In genomic region chr14:57789311-57789710, GRCm38 (mm10) we compare ENCODE assay signal across 3 mouse cellular contexts.
TF ChIP-seq lines count a peak whose summit lies in the region.

No protein-coding gene starts in this region.

TF ChIP-seq in CH12.LX, 34 proteins besides CTCF, POLR2A, EP300 and RAD21:
- TF ChIP-seq MAFK (IDR thresholded peaks at IDR 0.05; ENCODE audit: insufficient replicate concordance, low read length) (peak; percentile 85), USF2 (conservative IDR thresholded peaks at IDR 0.05; ENCODE audit: low read depth, low read length) (no peak)

TF ChIP-seq in ES-E14, 5 proteins besides CTCF, POLR2A, EP300 and RAD21 (continued from another document):
- peak; percentile 83 for TF ChIP-seq MAFK (IDR thresholded peaks at IDR 0.05; ENCODE audit: insufficient read depth, low read depth, low read length)
- no peak for TF ChIP-seq ZNF384 (IDR thresholded peaks at IDR 0.05; ENCODE audit: low read depth, low read length)
TF ChIP-seq in ES-E14: peak in this region for 1.

TF ChIP-seq in MEL, 35 proteins besides CTCF, POLR2A, EP300 and RAD21:
- TF ChIP-seq MAFK (IDR thresholded peaks at IDR 0.05; ENCODE audit: borderline replicate concordance, low read depth, low read length): peak; percentile 66; the same call in 1 of the 2 replicates
- no peak for TF ChIP-seq GABPA (IDR thresholded peaks at IDR 0.05; ENCODE audit: low read depth, low read length)
- no peak for TF ChIP-seq TAL1 (IDR thresholded peaks at IDR 0.05; ENCODE audit: low read length)
TF ChIP-seq in MEL: peak in this region for 1.
